Mouse (Mus musculus) testis, postnatal 14 days (tissue): ENCODE results near the gene Senp6.

ENCODE experiments used
- DNase-seq: peaks from one replicate; pipeline ENCODE4 v3.0.0; 2021; ENCODE audit warnings: low spot score

Gene Senp6

GRCm38 (mm10) chr9:80172396-80173222 lies 105.9 kb downstream of the Senp6 start:
- no peak for DNase-seq

- DNase-seq = peak; percentile 67
Observed at GRCm38 (mm10) chr9:80173629-80174028, 106.9 kb downstream of the Senp6 start.

- no peak for DNase-seq
Observed at GRCm38 (mm10) chr9:80176696-80177478, 110.2 kb downstream of the Senp6 start.

- DNase-seq = no peak
Observed at GRCm38 (mm10) chr9:80178670-80179069, 112.0 kb downstream of the Senp6 start.

- DNase-seq = no peak
Observed at GRCm38 (mm10) chr9:80179688-80180087, 113.0 kb downstream of the Senp6 start.

GRCm38 (mm10) chr9:80180771-80181170 lies 114.1 kb downstream of the Senp6 start:
- no peak for DNase-seq

- no peak for DNase-seq
Observed at GRCm38 (mm10) chr9:80181692-80182091, 115.0 kb downstream of the Senp6 start.

- DNase-seq = no peak
Observed at GRCm38 (mm10) chr9:80184138-80184537, 117.4 kb downstream of the Senp6 start.

GRCm38 (mm10) chr9:80185737-80186136 lies 119.0 kb downstream of the Senp6 start:
- DNase-seq = no peak

GRCm38 (mm10) chr9:80186693-80187092 lies 120.0 kb downstream of the Senp6 start:
- DNase-seq = no peak

- no peak for DNase-seq
Observed at GRCm38 (mm10) chr9:80188324-80188893, 121.7 kb downstream of the Senp6 start.

- no peak for DNase-seq
Observed at GRCm38 (mm10) chr9:80191240-80191639, 124.5 kb downstream of the Senp6 start.

GRCm38 (mm10) chr9:80192324-80192723 lies 125.6 kb downstream of the Senp6 start:
- no peak for DNase-seq

- DNase-seq = no peak
Observed at GRCm38 (mm10) chr9:80194446-80194845, 127.7 kb downstream of the Senp6 start.
